Mouse (Mus musculus) ovary, postnatal 14 days (tissue): ENCODE results near the gene Pmvk.

Experiments used
- DNase-seq: peaks from one replicate; pipeline ENCODE4 v3.0.0; 2022; ENCODE audit warnings: low spot score

The Pmvk gene

DNA sequence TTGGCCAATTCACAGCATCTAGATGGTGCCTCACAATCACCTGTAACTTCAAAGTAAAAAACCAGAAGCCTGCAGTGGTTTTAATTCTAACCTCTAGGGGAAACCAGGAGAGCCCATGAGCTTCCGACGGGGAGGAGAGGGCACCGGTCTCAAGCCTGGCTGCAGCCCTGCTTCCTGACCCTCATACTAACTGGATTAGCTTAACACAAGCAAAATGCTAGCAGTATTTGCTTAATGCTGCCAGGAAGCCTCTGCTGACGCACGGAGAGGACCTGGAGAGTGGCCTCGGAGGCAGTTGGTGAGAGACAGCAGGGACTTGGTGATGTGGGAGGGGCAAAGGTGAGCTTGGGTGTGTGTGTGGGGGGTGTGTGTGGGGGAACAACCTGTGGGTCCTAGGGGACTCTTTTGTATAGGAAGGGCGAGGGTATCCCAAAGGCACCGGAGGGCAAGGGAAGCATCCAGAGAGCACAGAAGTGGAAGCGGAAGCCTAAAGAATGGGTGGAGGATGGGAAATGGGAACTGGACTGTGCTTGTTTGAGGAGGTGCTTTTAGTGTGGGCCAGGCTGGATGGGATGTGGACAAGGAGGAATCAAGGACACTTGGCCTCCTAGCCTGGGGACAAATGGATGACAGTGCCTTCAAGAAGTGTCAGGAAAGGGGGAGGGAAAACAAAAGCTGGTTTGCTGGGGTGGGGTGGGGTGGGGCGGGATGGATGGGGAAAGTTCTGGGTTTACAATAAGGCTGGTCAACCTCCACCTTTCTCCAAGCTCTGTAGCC lies at the start of gene Pmvk:
Pmvk (plus strand) TSS at position 141 of the 777 bp plus-strand sequence.
- no peak for DNase-seq

DNA sequence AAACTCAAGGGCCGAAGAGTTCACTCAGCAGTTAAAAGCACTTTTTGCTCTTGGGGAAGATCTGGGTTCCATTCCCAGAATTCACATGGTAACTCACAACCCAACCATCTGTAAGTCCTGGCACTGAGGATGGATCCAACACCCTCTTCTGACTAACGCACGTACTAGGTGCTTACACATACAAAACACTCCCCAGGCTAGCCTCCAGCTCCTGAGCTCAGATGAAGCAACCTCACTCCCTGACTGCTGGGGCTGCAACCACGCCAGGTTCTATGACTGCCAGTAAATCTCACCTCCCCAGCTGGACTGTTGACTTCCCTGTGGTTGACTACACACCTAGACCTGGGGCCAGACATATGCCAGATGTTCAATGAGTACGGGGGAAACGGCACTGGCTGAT lies 47.5 kb upstream of the Pmvk start:
- no peak for DNase-seq

DNA sequence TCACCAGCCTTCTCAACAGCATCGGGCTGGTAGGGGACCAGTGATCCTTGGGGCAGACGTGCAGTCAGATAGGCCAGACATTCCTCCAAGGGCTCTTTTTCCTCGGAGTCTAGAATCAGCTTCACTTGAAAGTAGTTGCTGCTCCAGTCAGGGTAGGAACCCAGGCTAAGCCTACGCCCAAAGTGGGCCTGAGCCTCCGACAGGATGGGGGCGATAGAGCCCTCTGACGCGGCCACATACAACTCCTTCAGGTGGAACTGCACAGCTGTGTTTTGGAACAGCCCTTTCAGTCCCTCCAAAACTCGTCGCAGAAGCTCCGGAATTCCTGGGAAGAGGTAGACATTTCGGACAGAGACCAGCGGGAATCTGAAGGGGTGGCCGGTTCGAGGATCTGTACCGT lies 45.9 kb upstream of the Pmvk start:
- no peak for DNase-seq

DNA sequence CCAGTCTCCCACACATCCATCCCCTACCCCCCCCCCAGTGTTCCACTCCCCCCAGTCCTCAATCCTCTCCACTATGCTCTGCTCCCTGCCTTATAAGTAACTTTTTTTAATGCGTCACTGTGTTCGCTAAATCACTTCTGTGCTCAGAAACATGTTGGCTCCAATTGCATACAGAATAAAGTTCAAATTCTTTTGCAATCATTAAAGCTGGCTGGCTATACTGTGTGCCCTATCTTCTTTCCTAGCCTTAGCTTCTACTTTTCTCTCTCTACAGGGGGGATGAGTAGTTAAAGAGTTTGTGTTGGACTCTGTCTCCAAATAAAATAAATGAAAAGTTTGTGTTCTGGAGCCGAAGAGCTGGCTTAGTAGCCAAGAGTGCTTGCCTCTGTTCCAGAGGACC lies 44.6 kb upstream of the Pmvk start:
- no peak for DNase-seq

DNA sequence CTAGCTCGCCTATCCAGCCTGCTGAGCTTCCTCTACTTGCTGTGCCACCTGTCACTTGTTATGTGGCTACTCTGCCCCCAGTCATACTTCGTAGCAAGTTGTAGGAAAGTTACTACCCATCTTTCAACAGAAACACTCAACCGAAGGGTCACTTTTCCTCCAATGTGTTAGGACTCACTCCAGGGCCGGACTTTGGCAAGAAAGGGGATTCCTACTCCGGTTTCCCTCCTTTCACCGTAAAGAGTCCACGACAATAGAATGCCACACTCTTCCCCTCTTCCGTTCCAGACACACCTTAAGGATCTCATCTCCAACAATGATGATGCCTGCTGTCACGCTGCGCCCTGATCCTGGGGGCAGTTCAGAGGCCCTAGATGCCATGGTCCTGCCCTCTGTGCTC lies 43.5 kb upstream of the Pmvk start:
- DNase-seq: no peak

DNA sequence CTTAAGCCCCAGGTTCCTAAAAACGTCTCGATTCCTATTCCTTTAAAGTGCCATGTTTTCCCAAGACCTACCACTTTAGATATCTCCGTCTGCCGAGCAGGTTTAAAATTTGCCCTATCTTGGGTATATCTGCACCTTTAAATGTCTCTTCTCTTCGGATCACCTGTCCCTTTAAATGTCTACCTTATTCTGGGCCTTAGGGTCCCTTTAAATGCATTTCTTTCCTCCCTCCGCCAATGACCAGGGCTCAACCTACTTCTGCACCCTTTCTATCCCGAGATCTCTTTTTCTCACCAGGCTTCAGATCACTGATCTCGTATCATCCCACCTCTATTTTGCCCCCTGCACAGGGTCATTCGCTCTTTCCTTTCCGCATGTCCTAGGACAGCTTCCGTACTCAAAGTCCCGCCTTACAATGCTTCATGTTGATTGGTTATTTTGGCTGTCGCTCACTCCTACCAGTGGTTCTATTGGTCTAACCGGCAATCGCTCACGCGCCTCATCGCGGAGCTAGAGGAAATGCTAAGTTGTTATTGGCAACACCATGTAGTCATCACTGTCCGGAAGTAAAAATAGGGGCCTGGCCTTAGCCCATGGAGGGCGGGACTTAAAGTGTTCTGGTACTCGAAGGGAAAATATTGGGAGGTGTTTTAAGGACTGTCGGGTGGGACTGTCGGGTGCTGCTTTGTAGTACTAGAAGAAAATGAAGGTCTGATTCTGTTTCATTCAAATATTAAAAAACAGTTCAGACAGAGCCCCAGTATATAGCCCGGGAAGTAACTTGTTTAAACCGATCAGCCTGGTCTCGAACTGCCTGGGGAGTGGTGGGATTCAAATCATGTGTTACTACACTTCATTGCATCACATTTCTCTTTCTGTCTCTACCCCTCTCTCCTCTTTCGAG lies 42.6 kb upstream of the Pmvk start, which contains the start of gene Flad1:
Flad1 (minus strand) TSS at position 381 of the 904 bp plus-strand sequence.
- DNase-seq: peak; percentile 100

DNA sequence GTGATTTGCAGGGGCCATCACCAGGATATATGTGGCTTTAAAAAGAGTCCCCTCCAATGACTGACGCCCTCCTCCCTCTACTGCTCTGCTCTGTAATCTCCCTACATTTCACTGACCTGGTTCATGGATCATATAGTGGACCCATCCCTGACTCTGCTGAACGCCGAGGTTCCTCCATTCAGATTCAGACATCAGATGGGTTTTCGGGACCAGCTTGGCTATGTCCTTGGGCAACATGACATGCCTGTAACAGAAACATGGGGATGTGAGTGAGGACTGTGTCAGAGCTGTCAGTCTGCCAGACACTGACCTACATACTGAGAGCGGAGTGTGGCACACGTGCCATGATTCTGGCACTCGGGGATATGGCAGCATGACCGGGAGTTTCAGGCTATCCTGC lies 38.2 kb upstream of the Pmvk start:
- no peak for DNase-seq

DNA sequence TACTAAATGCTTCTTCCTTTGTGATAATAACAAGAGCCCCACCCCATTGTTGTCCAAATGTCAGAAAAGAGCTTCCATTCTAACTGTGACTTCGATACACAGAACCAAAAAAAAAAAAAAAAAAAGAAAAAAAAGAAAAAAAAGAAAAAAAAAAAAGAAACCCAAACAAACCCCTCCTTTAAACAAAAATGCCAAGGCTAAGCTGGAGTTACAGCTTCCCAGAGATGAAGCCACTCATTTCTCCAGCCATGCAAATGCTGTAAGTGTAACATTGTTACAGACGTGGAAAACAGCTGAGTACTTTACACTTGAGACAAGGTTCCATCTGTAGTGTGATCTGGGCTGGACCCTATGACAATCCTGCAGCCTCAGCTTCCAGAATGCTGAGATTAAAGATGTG lies 37.2 kb upstream of the Pmvk start:
- DNase-seq: no peak

DNA sequence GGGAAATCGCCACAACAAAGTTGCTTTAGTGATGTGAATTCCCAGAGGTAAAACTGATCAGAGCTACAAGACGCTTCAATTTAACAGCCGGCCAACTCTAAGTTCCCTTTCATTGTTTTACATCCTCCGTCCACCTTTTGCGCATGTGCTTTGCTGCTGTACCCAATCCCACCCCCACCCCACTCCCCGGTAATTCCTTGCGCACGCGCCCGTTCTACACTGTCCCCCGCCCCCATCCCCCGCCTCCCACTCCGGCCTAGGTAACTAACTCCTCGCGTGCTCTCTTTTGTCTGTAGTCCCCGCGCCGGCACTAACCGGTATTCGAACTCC lies 36.5 kb upstream of the Pmvk start:
- no peak for DNase-seq

DNA sequence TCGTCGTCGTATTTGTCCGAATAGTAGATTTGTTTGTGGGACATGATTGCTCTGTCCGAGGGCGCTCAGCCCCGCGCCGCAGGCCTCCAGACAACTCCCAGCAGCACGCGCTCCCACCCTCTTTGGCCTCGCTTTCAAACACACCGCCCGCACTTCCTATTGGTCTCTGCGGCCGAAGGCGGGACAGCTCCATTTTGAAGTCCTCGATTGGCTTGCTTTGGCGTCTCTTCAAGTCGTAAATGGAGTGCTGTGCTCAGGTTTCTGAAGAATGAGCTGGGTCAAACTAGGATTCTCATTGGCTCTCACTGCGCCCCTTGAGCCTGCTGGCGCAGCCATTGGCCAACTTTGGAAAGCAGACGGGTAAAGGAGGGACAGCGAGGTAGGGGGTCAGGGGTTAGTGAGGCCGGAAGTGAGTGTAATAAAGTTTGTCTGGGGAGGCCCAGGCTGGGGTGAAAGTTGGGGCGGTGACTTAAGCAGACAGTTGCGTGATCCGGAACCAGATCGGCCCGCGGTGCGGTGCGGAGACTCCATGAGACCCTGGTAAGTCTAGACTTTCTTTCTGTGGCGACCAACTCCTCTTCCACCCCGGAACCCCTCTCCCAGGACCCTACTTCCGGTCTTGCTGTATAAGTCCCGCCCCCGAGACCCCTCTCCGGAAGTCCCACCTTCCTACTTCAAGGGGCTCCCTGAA lies 36.0 kb upstream of the Pmvk start, which contains the start of the genes Cks1b and Shc1:
Cks1b (minus strand) TSS at position 214 of the 691 bp plus-strand sequence.
Shc1 (plus strand) TSS at position 274 of the 691 bp plus-strand sequence.
- DNase-seq: peak; percentile 87

DNA sequence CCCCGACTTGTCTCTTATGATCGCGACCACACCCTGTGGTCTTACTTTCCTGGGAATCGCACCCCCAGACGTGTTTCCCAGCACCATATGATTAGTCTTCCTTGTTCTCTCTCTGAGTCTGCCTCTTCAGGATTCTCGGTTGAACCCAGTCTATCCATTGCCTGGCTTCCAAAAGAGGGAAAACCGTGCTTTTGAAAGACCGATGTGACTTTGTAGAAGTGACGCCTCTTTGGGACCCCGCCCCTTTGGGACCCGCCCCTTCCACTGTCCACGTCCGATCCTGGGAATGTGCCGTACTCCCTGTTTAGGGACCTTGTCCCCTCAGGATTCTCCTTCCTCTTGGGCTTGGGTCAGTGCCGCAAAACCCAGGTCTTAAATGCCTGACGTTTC lies 35.5 kb upstream of the Pmvk start:
- peak; percentile 65 for DNase-seq

DNA sequence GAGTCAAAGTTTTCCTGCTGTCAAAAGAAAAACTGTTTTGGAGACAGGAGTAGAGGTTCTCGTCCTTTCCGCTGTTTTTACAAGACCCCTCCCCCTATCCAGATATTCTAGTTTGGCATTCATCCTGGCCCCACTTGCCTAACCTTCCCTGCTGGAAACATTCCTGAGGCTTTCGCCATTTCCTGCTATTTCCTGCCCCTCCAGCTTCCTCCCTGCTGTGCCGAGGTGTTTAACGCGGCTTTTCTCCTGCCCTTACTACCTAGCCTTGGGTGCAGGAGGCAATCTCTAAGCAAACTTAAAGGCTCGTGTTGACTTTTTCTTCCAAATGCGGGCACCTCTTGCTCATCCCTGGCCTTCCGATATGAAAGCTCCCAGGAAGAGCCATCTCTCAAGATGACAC lies 34.8 kb upstream of the Pmvk start:
- DNase-seq: peak; percentile 57

DNA sequence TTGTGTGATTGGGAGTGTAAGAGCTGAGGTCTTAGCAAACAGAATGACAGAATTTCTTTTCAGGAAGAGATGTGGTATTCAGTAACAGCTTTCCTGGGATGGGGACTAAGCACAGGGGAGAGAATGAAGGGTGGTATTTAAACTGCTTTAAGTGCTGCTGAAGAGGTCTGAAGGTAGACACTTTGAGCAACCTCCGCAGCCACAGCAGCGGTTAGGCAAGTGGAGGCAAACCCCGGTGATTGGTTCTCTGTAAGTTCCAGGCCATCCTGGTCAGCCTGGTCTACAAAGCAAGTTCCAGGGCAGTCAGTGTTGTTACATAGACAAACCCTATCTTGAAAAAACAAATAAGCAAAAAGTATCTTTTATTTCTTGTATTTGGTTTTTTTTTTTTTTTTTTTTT lies 34.4 kb upstream of the Pmvk start:
- no peak for DNase-seq

DNA sequence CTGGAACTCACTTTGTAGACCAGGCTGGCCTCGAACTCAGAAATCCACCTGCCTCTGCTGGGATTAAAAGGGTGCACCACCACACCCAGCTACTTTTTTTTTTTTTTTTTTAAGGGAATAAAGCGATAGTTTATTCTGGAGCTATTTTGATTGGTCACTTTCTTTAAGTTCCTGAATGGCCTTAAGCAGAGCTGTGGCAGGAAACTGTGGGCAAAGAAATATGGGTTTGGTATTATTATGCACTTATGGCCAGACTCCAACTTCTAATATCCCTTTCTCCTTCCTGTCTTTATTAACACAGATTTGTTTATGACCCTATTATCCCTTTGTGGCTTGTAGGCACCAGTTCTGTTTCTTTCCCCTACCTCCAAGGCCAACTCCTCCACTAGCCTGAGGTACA lies 33.9 kb upstream of the Pmvk start:
- no peak for DNase-seq

DNA sequence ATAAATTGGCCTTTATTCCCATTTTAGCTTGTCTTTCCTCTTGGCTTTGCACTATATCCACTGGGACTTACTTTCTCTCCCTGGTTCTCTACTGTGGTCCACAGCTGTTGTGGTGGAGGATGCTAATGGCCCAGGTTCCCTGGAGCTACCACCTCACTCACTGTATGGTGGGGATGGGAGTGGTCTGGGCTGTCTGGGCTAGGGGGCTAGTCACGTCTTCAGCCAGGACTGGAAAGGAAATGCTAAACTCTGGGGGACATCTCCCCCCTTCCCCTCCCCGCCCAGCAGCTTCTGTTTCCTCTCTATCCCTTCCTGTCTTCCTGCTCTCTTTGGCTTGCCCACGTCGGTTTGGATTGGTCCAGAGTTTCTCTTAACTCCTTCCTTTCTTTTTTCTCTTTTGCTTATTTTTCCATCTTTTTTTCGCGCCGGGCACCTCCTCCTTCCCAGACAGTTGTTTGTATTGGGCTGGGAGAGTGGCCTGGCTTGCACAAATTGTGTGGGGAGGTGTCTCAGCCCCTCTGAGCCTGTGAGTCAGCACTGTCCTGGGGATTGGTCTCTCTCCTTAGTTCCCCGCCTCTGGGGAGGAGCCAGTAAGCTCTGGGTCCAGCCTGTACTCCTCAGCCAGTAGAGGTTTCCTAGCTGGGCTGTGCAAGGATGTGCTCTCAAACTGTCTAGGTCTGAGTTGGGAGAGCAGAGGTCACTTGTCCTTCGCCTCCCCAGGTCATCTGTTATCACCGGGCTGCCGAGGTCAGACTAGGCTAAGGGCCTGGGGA lies 33.2 kb upstream of the Pmvk start:
- peak; percentile 67 for DNase-seq

DNA sequence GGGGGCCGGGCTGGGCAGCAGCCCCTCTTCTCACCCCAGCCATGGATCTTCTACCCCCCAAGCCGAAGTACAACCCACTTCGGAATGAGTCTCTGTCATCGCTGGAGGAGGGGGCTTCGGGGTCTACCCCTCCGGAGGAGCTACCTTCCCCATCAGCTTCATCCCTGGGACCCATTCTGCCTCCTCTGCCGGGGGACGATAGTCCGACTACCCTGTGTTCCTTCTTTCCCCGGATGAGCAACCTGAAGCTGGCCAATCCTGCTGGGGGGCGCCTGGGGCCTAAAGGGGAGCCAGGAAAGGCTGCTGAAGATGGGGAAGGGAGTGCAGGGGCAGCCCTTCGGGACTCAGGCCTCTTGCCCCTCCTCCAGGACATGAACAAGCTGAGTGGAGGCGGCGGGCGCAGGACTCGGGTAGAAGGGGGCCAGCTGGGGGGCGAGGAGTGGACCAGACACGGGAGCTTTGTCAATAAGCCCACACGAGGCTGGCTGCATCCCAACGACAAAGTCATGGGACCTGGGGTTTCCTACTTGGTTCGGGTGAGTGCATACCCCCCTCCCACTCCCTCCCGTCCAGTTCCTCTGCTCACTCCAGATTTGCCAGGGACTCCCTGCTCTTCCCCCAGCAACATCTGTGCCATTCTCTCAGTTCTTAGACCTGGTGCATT lies 32.4 kb upstream of the Pmvk start:
- DNase-seq: no peak

DNA sequence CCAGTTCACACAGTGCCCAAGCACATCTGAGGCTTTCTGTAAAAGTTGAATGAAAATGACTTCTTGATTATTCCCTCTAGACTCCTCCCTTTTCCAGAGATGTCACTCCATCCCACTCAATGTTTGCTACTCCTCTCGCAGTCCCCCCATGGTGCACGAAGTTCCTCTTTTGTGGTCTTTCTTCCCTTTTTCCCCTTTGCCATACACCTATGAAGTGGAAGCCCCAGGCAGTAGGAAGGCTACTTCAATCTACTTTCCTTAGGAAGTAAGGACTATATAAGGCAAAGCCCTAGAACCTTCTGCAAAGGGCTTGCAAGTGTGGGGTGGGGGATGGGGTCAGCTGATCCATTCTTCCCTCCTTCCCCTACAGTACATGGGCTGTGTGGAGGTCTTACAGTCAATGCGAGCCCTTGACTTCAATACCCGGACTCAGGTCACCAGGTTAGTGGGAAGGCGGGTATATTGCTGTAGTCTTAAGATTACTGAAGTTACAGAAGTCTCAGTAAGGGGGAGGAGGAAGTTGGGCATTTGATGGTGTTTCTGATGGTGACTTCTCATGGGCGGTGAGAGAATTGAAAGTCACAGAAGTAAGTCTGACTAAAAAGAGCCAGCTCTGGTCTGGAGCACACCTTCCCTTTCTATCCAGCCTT lies 31.7 kb upstream of the Pmvk start:
- no peak for DNase-seq

DNA sequence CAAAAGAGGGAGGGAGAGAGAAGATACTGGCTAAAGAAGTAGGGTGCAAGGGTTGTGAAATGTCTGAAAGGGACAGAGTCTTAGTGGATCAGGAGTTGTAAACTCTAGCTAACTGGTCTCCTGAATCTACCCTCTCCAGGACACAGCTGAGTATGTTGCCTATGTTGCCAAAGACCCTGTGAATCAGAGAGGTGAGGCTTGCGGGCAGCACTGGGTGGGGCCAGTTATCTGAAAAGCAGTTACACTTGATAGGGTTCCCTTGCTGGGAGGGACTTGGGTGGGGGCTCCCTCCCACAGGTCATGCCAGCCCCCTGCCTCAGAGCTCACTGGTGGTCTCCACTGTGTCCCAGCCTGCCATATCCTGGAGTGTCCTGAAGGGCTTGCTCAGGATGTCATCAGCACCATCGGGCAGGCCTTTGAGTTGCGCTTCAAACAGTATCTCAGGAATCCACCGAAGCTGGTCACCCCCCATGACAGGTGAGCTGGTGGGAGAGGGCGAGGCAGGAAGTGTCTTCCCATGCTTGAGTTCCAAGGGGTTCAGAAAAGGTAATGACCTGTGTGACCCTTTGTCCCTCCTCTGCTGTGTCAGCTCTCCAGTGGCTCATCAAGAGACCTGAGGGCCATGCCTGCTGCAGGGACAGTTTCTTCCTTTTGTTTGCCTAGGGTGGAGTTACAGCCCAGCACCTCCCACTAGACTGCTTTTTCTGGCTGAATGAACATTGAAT lies 29.8 kb upstream of the Pmvk start:
- DNase-seq: no peak

DNA sequence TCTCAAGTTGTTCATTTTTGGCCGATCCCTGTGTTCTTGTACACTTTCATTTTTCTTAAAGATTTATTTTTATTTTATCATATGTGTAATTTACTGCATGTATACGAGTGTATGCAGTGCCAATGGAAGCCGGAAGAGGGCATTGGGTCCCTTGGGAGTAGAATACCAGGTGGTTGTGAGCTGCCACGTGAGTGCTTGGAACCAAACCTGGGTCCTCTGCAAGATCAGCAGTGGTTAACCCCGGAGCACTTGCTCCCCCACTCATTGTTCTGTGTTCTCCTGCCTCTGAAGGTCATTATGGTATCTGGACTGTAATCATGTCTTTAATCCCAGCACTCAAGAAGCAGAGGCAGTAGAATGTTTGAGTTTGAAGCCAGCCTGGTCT lies 29.2 kb upstream of the Pmvk start:
- DNase-seq: no peak

DNA sequence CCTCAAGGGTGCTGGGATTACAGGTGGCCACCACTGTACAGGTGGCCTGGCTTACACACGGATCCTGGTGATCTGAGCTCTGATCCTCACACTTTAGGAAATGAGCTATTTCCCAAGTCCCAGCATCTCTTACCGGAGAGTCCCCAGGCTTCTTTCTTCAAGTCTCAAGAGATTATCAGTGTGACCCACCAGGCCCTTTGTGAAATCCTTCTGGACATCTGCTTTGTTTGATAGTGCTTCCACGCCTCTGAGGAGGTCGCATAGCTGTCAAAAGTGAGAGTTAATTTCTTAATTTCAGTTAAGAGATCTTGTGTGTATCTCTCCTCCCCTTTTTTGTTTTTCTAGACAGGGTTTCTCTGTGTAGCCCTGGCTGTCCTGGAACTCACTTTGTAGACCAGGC lies 28.5 kb upstream of the Pmvk start:
- no peak for DNase-seq
